Mouse (Mus musculus) G1E (cell line): ENCODE measurements around the gene Ccl5. TPM values are rescaled to one million over a fixed set of nuclear protein-coding genes. Genes with fewer than 3 reads are reported as not detected.
A peak's percentile ranks its signal among the peaks of the same experiment; 100 is the strongest.
"Not testable (repeated sequence)": the region's sequence is repeated elsewhere in the genome, so short reads cannot be mapped to it uniquely, and the experiment has no call there.

Source experiments
- ATAC-seq: 2 replicates; pipeline ENCODE4 v1.8.0; 2016; ENCODE audit warnings: mild to moderate bottlenecking; ENCODE audit not compliant: insufficient number of reproducible peaks, poor library complexity, low FRiP score, severe bottlenecking; ENCODE audit errors: extremely low read depth
- DNase-seq: peaks from one replicate; pipeline ENCODE4 v3.0.0; 2012; ENCODE audit warnings: low spot score
- H3K27me3 ChIP-seq: 2 replicates; pipeline ENCODE4 v1.6.1; 2012; ENCODE audit warnings: mild to moderate bottlenecking, low read length, inconsistent platforms; ENCODE audit not compliant: insufficient read depth
- H3K36me3 ChIP-seq: replicated peaks from 2 replicates; pipeline ENCODE3; 2012; ENCODE audit warnings: mild to moderate bottlenecking, inconsistent platforms
- H3K4me1 ChIP-seq: 2 replicates; pipeline ENCODE4 v1.6.1; 2012; ENCODE audit warnings: low read depth, low read length, inconsistent platforms, mixed read lengths; ENCODE audit not compliant: insufficient read depth
- H3K4me3 ChIP-seq: 2 replicates; pipeline ENCODE4 v1.5.1; 2012; ENCODE audit warnings: low read depth, mild to moderate bottlenecking, inconsistent platforms, low read length, moderate library complexity, mixed read lengths
- H3K9me3 ChIP-seq: replicated peaks from 2 replicates; pipeline ENCODE4 v1.6.1; 2012; ENCODE audit warnings: inconsistent platforms
- CTCF ChIP-seq: IDR thresholded peaks from 2 replicates; pipeline ENCODE4 v1.5.1; 2012; ENCODE audit warnings: low read depth, low read length, inconsistent platforms, mixed read lengths
- GATA1 ChIP-seq: IDR thresholded peaks from 2 replicates; pipeline ENCODE4 v1.6.1; 2012; ENCODE audit warnings: borderline replicate concordance, low read length, inconsistent platforms, mixed read lengths
- GATA2 ChIP-seq: IDR thresholded peaks from 2 replicates; pipeline ENCODE4 v1.6.1; 2012; ENCODE audit warnings: low read depth, low read length, inconsistent platforms, borderline replicate concordance
- POLR2AphosphoS5 ChIP-seq: IDR thresholded peaks from 2 replicates; pipeline ENCODE4 v1.6.1; 2012; ENCODE audit warnings: low read depth, low read length, inconsistent platforms; ENCODE audit not compliant: insufficient replicate concordance
- TAL1 ChIP-seq: conservative IDR thresholded peaks from 2 replicates; pipeline ENCODE4 v1.6.1; 2012; ENCODE audit warnings: low read depth, low read length, inconsistent platforms, mixed read lengths
- polyA plus RNA-seq: library from polyadenylated mRNA; stranded (reverse); fragments of >175 nt; gene quantifications from 2 replicates; pipeline ENCODE4 v1.2.3, GENCODE M21; 2012
- total RNA-seq, 2 experiments: library from RNA; stranded (forward) in 1 of 2; stranded (reverse) in 1 of 2; fragments of 200-1000 nt in 1 of 2; fragments of >200 nt in 1 of 2; fragmentation: Nextera tagmentation in 1 of 2; gene quantifications; 2 replicates each; pipeline ENCODE4 v1.2.3; 2014 to 2017

Ccl5 gene
- total and polyA plus RNA-seq, 3 experiments: 3.1 TPM; not detected in 2

- Histone ChIP-seq H3K36me3 (no peaks in the 10 kb centered on the region), H3K4me1 (peaks cover 2% of the 10 kb centered on the region), H3K27me3 (peaks cover 4% of the 10 kb centered on the region; the same call in 1 of the 2 replicates), H3K4me3 (no peak overlapping the region), H3K9me3 (no peaks in the 10 kb centered on the region)
- DNase-seq (no peak), ATAC-seq (no peak)
- TF ChIP-seq GATA2 (no peak), POLR2AphosphoS5 (no peak), TAL1 (no peak), GATA1 (no peak), CTCF (no peak)
Measured at GRCm38 (mm10) chr11:83563754-83564153, 33.4 kb upstream of the Ccl5 start.

- peaks cover 2% of the 10 kb centered on the region; the same call in 1 of the 2 replicates for H3K27me3 ChIP-seq
- DNase-seq: no peak
Measured at GRCm38 (mm10) chr11:83562311-83562887, 32.1 kb upstream of the Ccl5 start.

GRCm38 (mm10) chr11:83560405-83560804, 30.1 kb upstream of the Ccl5 start:
- ATAC-seq: no peak
- no peak for TF ChIP-seq TAL1
- no peak for TF ChIP-seq POLR2AphosphoS5
- no peak for TF ChIP-seq GATA2
- no peak for TF ChIP-seq GATA1
- no peak for TF ChIP-seq CTCF
- no peaks in the 10 kb centered on the region for H3K9me3 ChIP-seq
- H3K4me1 ChIP-seq: peaks cover 10% of the 10 kb centered on the region; the same call in 1 of the 2 replicates
- no peak overlapping the region for H3K4me3 ChIP-seq
- H3K27me3 ChIP-seq: no peaks in the 10 kb centered on the region
- DNase-seq: no peak
- H3K36me3 ChIP-seq: no peaks in the 10 kb centered on the region

More at GRCm38 (mm10) chr11:83562311-83562887, 32.1 kb upstream of the Ccl5 start:
- TF ChIP-seq CTCF: no peak
- TF ChIP-seq TAL1: no peak
- TF ChIP-seq POLR2AphosphoS5: no peak
- no peak for TF ChIP-seq GATA2
- no peak for TF ChIP-seq GATA1
- Histone ChIP-seq H3K4me1 (no peaks in the 10 kb centered on the region; the same call in 1 of the 2 replicates), H3K9me3 (no peaks in the 10 kb centered on the region), H3K36me3 (no peaks in the 10 kb centered on the region), H3K4me3 (no peak overlapping the region)
- no peak for ATAC-seq

- no peak for TF ChIP-seq POLR2AphosphoS5
- TF ChIP-seq TAL1: no peak
- TF ChIP-seq GATA2: no peak
- TF ChIP-seq CTCF: no peak
- no peak for TF ChIP-seq GATA1
- Histone ChIP-seq H3K4me3 (no peak overlapping the region), H3K27me3 (no peaks in the 10 kb centered on the region), H3K4me1 (peaks cover 10% of the 10 kb centered on the region; the same call in 1 of the 2 replicates), H3K36me3 (no peaks in the 10 kb centered on the region), H3K9me3 (no peaks in the 10 kb centered on the region)
- DNase-seq (no peak), ATAC-seq (no peak)
Measured at GRCm38 (mm10) chr11:83557074-83557473, 26.8 kb upstream of the Ccl5 start.

GRCm38 (mm10) chr11:83556085-83556781, 25.9 kb upstream of the Ccl5 start:
- no peaks in the 10 kb centered on the region for H3K27me3 ChIP-seq
- DNase-seq (peak; percentile 10), ATAC-seq (no peak; the same call in 1 of the 2 replicates)
- no peaks in the 10 kb centered on the region for H3K9me3 ChIP-seq
- H3K36me3 ChIP-seq: no peaks in the 10 kb centered on the region
- H3K4me1 ChIP-seq: peaks cover 10% of the 10 kb centered on the region; the same call in 1 of the 2 replicates
- H3K4me3 ChIP-seq: no peak overlapping the region
- no peak for TF ChIP-seq GATA1
- TF ChIP-seq CTCF: peak; percentile 38; the same call in 1 of the 2 replicates

- no peaks in the 10 kb centered on the region for H3K9me3 ChIP-seq
- no peak overlapping the region for H3K4me3 ChIP-seq
- no peak for ATAC-seq
- H3K27me3 ChIP-seq: peaks cover 5% of the 10 kb centered on the region; the same call in 1 of the 2 replicates
- peaks cover 19% of the 10 kb centered on the region for H3K4me1 ChIP-seq
- TF ChIP-seq CTCF: no peak
- TF ChIP-seq POLR2AphosphoS5: no peak
- H3K36me3 ChIP-seq: no peaks in the 10 kb centered on the region
- DNase-seq: no peak
Measured at GRCm38 (mm10) chr11:83551668-83552067, 21.4 kb upstream of the Ccl5 start.

GRCm38 (mm10) chr11:83551037-83551436, 20.7 kb upstream of the Ccl5 start:
- H3K9me3 ChIP-seq, DNase-seq, H3K36me3 ChIP-seq, ATAC-seq, H3K27me3 ChIP-seq, H3K4me3 ChIP-seq: not testable (repeated sequence)
- peaks cover 15% of the 10 kb centered on the region for H3K4me1 ChIP-seq
